Mouse (Mus musculus) cerebellum, postnatal 10 days (tissue): ENCODE measurements at regions not wholly inside any gene's neighbourhood (a gene's known extent, or its start where the extent isn't known, plus 50 kb on each side); places are given as distances from the start of the nearest gene placed in this dataset.

Experiments used
- DNase-seq, 2 experiments: peaks; one replicate each; pipeline ENCODE4 v3.0.0; 2021; ENCODE audit warnings: mixed read lengths in 2 of 2

GRCm38 (mm10) chr6:31065419-31065818 lies 106.5 kb upstream of the Klf14 start:
- DNase-seq: no peak

- no peak for DNase-seq
Observed at GRCm38 (mm10) chr6:31066861-31067260, 108.0 kb upstream of the Klf14 start.

GRCm38 (mm10) chr6:31067453-31067852 lies 108.6 kb upstream of the Klf14 start:
- no peak for DNase-seq

GRCm38 (mm10) chr6:31069243-31069642 lies 110.4 kb upstream of the Klf14 start:
- no peak for DNase-seq

GRCm38 (mm10) chr6:31070537-31070936 lies 111.7 kb upstream of the Klf14 start:
- DNase-seq: no peak

- no peak for DNase-seq
Observed at GRCm38 (mm10) chr6:31070966-31071365, 112.1 kb upstream of the Klf14 start.

GRCm38 (mm10) chr6:31072072-31072471 lies 113.2 kb upstream of the Klf14 start:
- DNase-seq: no peak

GRCm38 (mm10) chr6:31072559-31072958 lies 113.7 kb upstream of the Klf14 start:
- no peak for DNase-seq

- no peak for DNase-seq
Observed at GRCm38 (mm10) chr6:31073338-31073737, 114.5 kb upstream of the Klf14 start.

GRCm38 (mm10) chr6:31074394-31074793 lies 115.5 kb upstream of the Klf14 start:
- no peak for DNase-seq

GRCm38 (mm10) chr6:31075209-31075571 lies 116.3 kb upstream of the Klf14 start:
- no peak for DNase-seq

- DNase-seq: peak; percentile 90 to 91
Observed at GRCm38 (mm10) chr6:31075572-31076477, 116.9 kb upstream of the Klf14 start.

- no peak for DNase-seq
Observed at GRCm38 (mm10) chr6:31076478-31076834, 117.6 kb upstream of the Klf14 start.

GRCm38 (mm10) chr6:31077216-31077615 lies 118.3 kb upstream of the Klf14 start:
- no peak for DNase-seq

GRCm38 (mm10) chr6:31077779-31078178 lies 118.9 kb upstream of the Klf14 start:
- DNase-seq: no peak

- no peak for DNase-seq
Observed at GRCm38 (mm10) chr6:31078413-31078812, 119.5 kb upstream of the Klf14 start.

- DNase-seq: peak; percentile 75 to 87
Observed at GRCm38 (mm10) chr6:31079586-31080259, 120.8 kb upstream of the Klf14 start.

- DNase-seq: no peak
Observed at GRCm38 (mm10) chr6:31080279-31080678, 121.4 kb upstream of the Klf14 start.

- no peak for DNase-seq
Observed at GRCm38 (mm10) chr6:31080691-31081090, 121.8 kb upstream of the Klf14 start.

- no peak for DNase-seq
Observed at GRCm38 (mm10) chr6:31081238-31081637, 122.4 kb upstream of the Klf14 start.

- no peak for DNase-seq
Observed at GRCm38 (mm10) chr6:31081988-31082387, 123.1 kb upstream of the Klf14 start.

- DNase-seq: peak; percentile 37 to 54
Observed at GRCm38 (mm10) chr6:31082613-31083470, 124.0 kb upstream of the Klf14 start.

GRCm38 (mm10) chr6:31083701-31084100 lies 124.8 kb upstream of the Klf14 start:
- DNase-seq: no peak
